Mouse (Mus musculus) neural tube, embryonic 15.5 days (tissue): ENCODE results near the gene Nol3. TPM values are rescaled to one million over a fixed set of nuclear protein-coding genes. Genes with fewer than 3 reads are reported as not detected.
"Not testable (repeated sequence)": the region's sequence is repeated elsewhere in the genome, so short reads cannot be mapped to it uniquely, and the experiment has no call there.

Experiments used
- ATAC-seq: fragments of 200-750 bp; cut with Nextera tagmentation; 2 replicates; pipeline ENCODE4 v1.8.0; 2017; ENCODE audit warnings: mild to moderate bottlenecking, moderate TSS enrichment, moderate library complexity; ENCODE audit not compliant: low FRiP score
- H3K27ac ChIP-seq: fragments of 300-500 bp; sonication (generic); replicated peaks from 2 replicates; pipeline ENCODE4 v1.5.1; 2015; ENCODE audit warnings: mild to moderate bottlenecking, inconsistent platforms
- H3K27me3 ChIP-seq: fragments of 300-500 bp; sonication (generic); replicated peaks from 2 replicates; pipeline ENCODE4 v1.6.1; 2015; ENCODE audit warnings: inconsistent platforms
- H3K36me3 ChIP-seq: fragments of 300-500 bp; sonication (generic); 2 replicates; pipeline ENCODE4 v1.6.1; 2015; ENCODE audit warnings: inconsistent platforms
- H3K4me1 ChIP-seq: fragments of 300-500 bp; sonication (generic); 2 replicates; pipeline ENCODE4 v1.6.1; 2015; ENCODE audit warnings: inconsistent platforms
- H3K4me2 ChIP-seq: fragments of 300-500 bp; sonication (generic); 2 replicates; pipeline ENCODE4 v1.6.1; 2015; ENCODE audit warnings: inconsistent platforms, mild to moderate bottlenecking, moderate library complexity
- H3K4me3 ChIP-seq: fragments of 300-500 bp; sonication (generic); replicated peaks from 2 replicates; pipeline ENCODE4 v1.5.1; 2015; ENCODE audit warnings: mild to moderate bottlenecking, inconsistent platforms
- H3K9ac ChIP-seq: fragments of 300-500 bp; sonication (generic); replicated peaks from 2 replicates; pipeline ENCODE4 v1.6.1; 2015; ENCODE audit warnings: mild to moderate bottlenecking, inconsistent platforms
- H3K9me3 ChIP-seq: fragments of 300-500 bp; sonication (generic); replicated peaks from 2 replicates; pipeline ENCODE4 v1.6.1; 2016; ENCODE audit warnings: inconsistent platforms
- WGBS: fragments of 180-500 bp; shearing (Covaris S2); methylation state at CpG from one replicate; pipeline ENCODE4 v1.1.7; 2015; ENCODE audit warnings: mixed read lengths; 5-methylcytosine and 5-hydroxymethylcytosine counted together
- polyA plus RNA-seq: library from polyadenylated mRNA; unstranded; fragments of >200 nt; fragmentation: Nextera tagmentation; extraction: Ambion mirVana; gene quantifications from 2 replicates; pipeline ENCODE4 v1.2.1, GENCODE M21; 2015

The Nol3 gene
- polyA plus RNA-seq = 5.7 and 6.2 TPM in 2 replicates

DNA sequence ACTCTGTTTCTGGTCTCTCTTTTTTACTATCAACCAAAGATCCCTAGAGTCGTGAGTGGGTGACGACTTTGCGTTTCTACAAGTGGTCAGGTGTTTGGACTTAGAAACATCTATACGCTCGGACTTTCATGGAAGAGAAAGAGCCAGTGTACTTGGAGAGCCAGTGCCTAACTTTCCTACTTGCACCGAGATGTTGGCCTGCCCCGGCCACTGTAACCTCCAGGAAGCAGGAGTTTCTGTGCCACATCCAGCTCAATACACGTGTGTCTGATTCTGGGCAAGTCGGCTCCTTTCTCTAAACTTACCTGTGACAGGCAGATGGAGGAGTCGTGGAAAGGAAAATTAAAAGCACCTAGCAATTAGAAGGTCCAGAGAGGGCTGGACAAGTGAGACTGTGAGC is at the start of gene Nol3:
Gene Nol3, plus strand, starts transcription at position 301 of the 400 bp plus-strand sequence.
- Histone ChIP-seq H3K4me1 (peaks cover 35% of the 10 kb centered on the region), H3K9me3 (no peaks in the 10 kb centered on the region), H3K9ac (peak within 1 kb of the TSS; percentile 47), H3K27me3 (peaks cover 95% of the 10 kb centered on the region), H3K36me3 (peaks cover 11% of the 10 kb centered on the region), H3K4me3 (peak within 1 kb of the TSS; percentile 48), H3K4me2 (peak within 1 kb of the TSS; percentile 89), H3K27ac (peak within 1 kb of the TSS; percentile 37; the same call in 1 of the 2 replicates)
- ATAC-seq = no peak; the same call in 1 of the 2 replicates
- 6% methylated on average over 10 of the region's 10 CpGs for WGBS

DNA sequence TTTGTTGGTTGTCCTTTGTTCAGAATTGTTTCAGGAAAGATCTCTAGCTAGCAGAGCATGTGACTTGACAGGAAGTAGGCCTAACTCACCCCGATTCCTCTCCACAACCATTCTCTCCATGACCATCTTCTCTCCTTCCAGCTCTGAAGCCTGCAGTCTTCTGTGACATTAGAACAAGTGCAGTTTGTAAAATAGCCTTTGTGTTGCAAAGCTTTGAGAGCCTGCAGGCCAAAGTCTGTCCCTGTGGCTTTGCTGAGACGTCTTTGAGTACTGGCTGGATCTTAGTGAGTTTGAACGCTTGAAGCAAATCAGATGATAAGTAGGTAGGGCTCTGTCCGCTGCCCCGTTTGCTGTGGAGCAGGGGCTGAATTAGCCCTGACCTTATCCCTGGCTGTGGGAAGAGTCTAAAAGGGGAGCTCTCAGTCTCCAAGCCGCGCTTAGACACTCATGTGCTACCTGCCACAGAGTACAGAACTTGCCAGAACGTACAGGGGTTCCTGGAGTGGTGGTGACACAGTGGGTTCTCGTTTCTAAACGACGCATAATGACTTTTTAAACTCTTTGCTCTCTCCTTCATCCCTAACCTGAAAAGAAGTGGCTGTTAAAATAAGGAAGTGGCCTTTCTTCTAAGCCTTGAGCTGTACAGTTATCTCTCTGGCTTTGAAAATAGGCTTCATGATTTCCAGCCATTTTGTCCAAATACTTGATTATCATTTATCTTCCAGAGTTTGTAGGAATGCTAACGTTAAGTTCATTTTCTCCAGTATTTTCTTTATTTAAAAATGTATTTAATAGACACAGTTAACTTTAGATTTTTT is 44.2 kb upstream of the Nol3 start:
- H3K9ac ChIP-seq = no peak overlapping the region
- no peak for ATAC-seq
- 84% methylated on average over 12 of the region's 12 CpGs for WGBS
- H3K36me3 ChIP-seq = peaks cover 15% of the 10 kb centered on the region
- H3K27ac ChIP-seq = no peak overlapping the region
- H3K4me2 ChIP-seq = no peak overlapping the region
- H3K9me3 ChIP-seq = no peaks in the 10 kb centered on the region
- no peak overlapping the region for H3K4me3 ChIP-seq
- no peaks in the 10 kb centered on the region for H3K27me3 ChIP-seq
- H3K4me1 ChIP-seq = peaks cover 5% of the 10 kb centered on the region; the same call in 1 of the 2 replicates

DNA sequence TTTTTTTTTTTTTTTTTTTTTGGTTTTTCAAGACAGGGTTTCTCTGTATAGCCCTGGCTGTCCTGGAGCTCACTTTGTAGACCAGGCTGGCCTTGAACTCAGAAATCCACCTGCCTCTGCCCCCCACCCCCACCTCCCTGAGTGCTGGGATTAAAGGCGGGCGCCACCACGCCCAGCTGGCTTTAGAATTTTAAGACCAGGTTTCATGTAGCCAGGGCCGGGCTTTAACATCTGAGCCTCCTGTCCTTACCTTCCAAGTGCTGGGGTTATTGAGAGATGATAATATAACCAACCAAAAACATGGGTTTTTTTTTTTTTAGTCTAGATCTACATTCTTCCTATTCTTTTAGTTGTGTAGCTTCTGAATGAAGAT is 43.6 kb upstream of the Nol3 start:
- H3K4me3 ChIP-seq, H3K27ac ChIP-seq, H3K4me1 ChIP-seq, H3K27me3 ChIP-seq, H3K4me2 ChIP-seq, H3K9ac ChIP-seq, ATAC-seq, H3K9me3 ChIP-seq: not testable (repeated sequence)
- H3K36me3 ChIP-seq = peaks cover 15% of the 10 kb centered on the region
- 96% methylated on average over 4 of the region's 4 CpGs for WGBS

DNA sequence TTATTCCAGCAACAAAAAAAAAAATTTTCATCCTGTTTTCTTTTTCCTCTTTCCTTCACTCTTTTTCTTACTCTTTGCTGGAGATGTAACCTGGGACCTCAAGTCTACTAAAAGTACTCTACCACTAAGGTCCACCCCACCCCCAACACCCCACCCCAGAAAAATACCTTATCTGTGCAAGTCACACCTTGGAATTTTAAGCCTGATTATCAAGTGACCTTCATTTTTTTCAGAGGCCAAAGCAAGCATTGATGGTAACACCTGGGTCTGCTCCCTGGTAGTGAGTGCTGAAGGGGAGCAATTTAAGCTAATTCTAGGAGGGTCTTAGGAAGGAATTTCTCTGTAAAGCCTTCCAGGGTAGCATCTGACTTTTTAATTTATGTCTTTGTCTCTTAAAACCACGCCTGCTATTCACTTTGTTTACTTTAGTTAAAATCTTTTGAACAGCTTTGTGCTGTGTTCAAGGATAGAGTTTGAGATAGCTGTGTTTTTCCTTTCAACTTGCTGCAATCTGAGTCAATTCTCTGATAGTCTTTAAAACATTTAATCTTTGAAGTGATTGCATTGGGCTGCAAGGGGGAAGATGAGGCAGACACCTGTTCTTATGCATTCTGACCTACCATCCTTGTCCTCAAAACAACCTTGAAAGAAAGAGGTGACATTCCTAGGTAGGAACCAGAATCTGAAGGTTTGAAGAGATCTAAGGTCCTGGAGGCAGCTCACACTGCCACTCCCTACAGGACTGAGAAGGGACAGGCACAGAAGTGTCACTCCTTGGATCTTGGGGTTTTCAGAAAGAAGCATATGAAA is 42.6 kb upstream of the Nol3 start:
- no peak overlapping the region for H3K4me2 ChIP-seq
- no peak overlapping the region for H3K4me3 ChIP-seq
- no peak overlapping the region for H3K9ac ChIP-seq
- H3K27me3 ChIP-seq = no peaks in the 10 kb centered on the region
- H3K9me3 ChIP-seq = no peaks in the 10 kb centered on the region
- H3K4me1 ChIP-seq = no peaks in the 10 kb centered on the region
- WGBS = 69% methylated on average over 1 of the region's 1 CpGs
- H3K36me3 ChIP-seq = peaks cover 19% of the 10 kb centered on the region
- no peak overlapping the region for H3K27ac ChIP-seq
- ATAC-seq = no peak

DNA sequence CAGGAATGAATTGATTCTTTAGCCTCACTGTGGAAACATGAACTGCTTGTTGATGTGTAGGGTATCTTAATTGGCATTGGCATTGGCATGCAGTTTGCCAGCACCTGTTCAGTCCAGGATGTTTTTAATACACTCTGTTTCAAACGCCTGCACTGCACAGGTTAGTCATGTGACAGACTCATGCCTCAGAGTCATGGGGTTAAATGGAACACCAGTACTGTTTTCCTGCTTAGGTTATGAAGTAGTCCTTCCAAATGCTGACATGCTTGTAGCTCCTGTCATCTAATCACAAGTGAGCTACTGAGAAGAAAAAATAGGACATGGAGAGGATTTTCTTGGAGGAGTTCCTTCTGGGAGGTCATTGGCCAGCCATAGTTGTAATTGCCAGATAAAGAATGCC is 40.7 kb upstream of the Nol3 start:
- Histone ChIP-seq H3K27ac (no peak overlapping the region), H3K4me1 (no peaks in the 10 kb centered on the region), H3K9ac (no peak overlapping the region), H3K27me3 (no peaks in the 10 kb centered on the region), H3K9me3 (no peaks in the 10 kb centered on the region), H3K4me3 (no peak overlapping the region), H3K36me3 (peaks cover 36% of the 10 kb centered on the region), H3K4me2 (no peak overlapping the region)
- ATAC-seq = no peak
- 89% methylated on average over 1 of the region's 1 CpGs for WGBS

DNA sequence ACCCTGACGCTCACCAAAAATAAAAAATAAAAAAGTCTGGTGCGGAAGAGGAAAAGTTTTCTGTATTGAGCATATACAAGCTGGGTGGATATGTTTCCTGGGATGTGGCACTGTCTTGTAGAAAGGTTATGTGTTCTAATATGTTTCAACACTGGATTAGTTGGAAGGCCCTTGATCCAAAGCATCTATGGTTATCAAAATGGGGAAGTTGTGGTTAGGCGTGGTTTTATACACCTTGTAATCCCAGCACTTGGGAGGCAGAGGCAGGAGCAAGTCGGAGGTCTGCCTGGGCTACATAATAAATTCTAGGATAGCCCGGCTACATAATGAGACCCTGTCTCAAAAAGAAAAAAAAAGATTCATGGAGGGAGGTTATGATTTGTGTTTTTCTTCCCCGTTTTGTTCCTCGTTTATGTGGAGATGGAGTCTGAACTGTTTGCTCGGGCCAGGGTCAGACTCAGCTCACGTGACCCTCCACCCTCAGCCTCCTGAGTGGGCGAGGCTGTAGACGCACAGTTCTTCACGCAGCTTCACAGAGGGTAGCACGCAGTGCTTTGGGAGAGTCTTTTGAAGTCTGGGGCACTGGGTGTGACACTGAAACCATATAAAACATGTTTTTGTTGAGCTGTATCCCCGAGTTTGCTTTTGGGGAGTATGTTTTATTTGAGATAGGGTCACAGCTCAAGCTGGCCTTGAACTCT is 38.3 kb upstream of the Nol3 start:
- Histone ChIP-seq H3K4me2 (no peak overlapping the region), H3K4me1 (no peaks in the 10 kb centered on the region), H3K4me3 (no peak overlapping the region), H3K9ac (no peak overlapping the region), H3K27ac (no peak overlapping the region), H3K9me3 (no peaks in the 10 kb centered on the region), H3K36me3 (peaks cover 55% of the 10 kb centered on the region), H3K27me3 (no peaks in the 10 kb centered on the region)
- WGBS = 93% methylated on average over 14 of the region's 14 CpGs
- ATAC-seq = no peak

DNA sequence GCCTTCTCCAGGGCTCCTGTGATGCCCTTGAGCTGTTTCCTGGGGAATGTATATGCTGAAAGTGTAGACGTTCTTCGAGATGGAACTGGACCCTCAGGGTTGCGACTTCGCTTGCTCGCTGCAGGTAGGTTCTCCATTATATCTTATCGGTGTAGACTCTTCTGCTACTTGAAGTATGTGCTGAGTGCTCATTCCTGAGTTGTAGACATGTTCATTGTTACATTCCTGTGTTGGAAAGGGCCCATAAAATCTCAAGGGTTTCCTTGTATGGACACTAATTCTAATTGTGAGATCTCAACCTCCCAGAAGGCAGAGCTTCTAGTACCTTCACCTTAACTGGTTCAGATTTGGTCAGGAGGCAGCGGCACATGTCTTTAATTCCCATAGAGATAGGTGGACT is 34.9 kb upstream of the Nol3 start:
- Histone ChIP-seq H3K36me3 (peaks cover 50% of the 10 kb centered on the region), H3K4me2 (no peak overlapping the region)

DNA sequence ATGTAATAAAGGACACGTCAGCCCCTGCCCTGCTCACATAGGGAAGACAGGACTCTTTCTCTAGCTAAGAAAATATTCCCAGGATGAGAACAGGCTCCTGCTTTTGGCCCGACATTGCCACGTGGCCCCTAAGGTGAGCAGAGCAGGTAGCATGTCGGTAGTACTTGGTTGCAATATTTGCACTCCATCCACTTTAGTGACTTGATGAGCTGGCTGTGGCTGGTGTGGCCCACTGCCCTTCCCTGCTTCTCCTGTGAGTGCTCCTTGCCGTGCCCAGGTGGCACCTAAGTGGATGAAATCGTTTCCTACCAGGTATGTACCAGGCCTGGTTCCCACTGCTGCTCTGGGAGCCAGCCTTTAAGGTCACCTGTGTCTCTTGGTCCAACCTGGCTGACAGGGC is 24.0 kb upstream of the Nol3 start:
- H3K9me3 ChIP-seq = no peaks in the 10 kb centered on the region
- no peak overlapping the region for H3K27ac ChIP-seq
- H3K27me3 ChIP-seq = peaks cover 14% of the 10 kb centered on the region
- H3K9ac ChIP-seq = no peak overlapping the region
- peaks cover 21% of the 10 kb centered on the region for H3K4me1 ChIP-seq
- no peak for ATAC-seq
- peaks cover 57% of the 10 kb centered on the region for H3K36me3 ChIP-seq
- H3K4me3 ChIP-seq = no peak overlapping the region
- no peak overlapping the region for H3K4me2 ChIP-seq
- 93% methylated on average over 6 of the region's 6 CpGs for WGBS

More for the DNA sequence above, 34.9 kb upstream of the Nol3 start:
- no peak for ATAC-seq
- no peak overlapping the region for H3K27ac ChIP-seq
- H3K9me3 ChIP-seq = no peaks in the 10 kb centered on the region
- H3K4me1 ChIP-seq = no peaks in the 10 kb centered on the region
- WGBS = 96% methylated on average over 7 of the region's 7 CpGs
- H3K27me3 ChIP-seq = no peaks in the 10 kb centered on the region
- H3K4me3 ChIP-seq = no peak overlapping the region
- no peak overlapping the region for H3K9ac ChIP-seq

DNA sequence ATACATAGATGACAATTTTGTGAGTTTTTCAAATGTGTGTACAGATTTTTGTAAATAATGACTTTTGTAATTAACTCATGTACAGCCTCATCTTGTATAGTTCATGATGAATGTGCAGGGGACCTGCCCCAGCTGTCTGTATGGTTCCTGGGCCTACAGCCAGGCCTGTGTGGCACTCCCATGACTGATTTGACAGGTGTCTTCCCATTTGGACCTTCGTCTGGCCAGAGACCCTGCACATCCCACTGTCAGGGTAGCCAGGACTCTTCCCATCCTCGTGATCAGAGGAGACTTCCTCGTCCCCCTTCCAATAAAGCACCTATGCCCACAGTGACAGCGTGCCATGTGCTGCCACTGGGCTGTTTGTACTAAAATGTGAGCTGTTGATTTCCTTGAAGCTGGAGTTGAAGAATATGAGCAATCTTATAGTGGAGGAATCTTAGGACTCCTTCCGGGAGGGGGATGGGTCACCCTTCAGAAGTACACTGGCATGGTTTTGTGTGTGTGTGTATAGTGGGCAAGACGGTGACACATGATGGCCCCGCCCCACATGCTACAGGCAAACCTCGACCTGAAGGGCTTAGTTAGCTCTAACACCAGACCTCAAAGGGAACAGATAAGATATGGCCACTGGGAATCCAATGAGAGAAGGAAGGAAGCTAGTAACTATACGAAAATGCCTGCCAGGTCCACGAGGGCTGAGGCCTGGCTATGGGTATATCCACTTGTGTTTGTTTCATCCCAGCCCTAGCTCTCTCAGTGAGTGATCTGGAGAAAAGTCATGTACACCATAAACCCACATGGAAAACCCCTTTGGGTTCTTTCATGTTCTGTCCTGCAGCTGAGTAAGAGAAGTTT is 23.0 kb upstream of the Nol3 start:
- ATAC-seq = no peak
- no peak overlapping the region for H3K27ac ChIP-seq
- H3K9me3 ChIP-seq = no peaks in the 10 kb centered on the region
- no peak overlapping the region for H3K4me3 ChIP-seq
- H3K9ac ChIP-seq = no peak overlapping the region
- H3K4me2 ChIP-seq = peak overlapping the region; percentile 97; the same call in 1 of the 2 replicates
- WGBS = 94% methylated on average over 10 of the region's 10 CpGs
- peaks cover 21% of the 10 kb centered on the region for H3K4me1 ChIP-seq
- peaks cover 21% of the 10 kb centered on the region for H3K27me3 ChIP-seq
- H3K36me3 ChIP-seq = peaks cover 48% of the 10 kb centered on the region

DNA sequence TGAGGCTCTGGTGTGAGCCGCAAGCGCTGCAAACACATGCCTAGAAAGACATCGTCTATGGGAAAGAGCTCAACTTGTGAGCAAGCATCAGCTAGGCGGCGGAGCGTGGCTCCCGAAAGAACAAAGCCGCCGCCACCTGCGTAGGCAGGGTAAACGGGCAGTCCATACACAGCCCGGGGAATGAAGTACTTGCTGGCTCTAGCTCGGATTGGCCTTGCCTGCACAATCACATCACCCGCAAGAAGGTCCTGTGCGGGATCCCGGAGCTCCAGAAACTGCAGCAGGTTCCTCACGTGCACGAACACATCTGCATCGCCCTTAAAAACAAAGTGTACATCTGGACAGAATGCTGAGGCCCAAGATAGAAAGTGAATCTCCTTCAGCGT is 22.2 kb upstream of the Nol3 start:
- Histone ChIP-seq H3K4me2 (peak overlapping the region; percentile 97), H3K27me3 (peaks cover 30% of the 10 kb centered on the region), H3K4me1 (peaks cover 25% of the 10 kb centered on the region), H3K9me3 (no peaks in the 10 kb centered on the region), H3K27ac (peak overlapping the region; percentile 85), H3K36me3 (peaks cover 39% of the 10 kb centered on the region), H3K4me3 (peak overlapping the region; percentile 64), H3K9ac (peak overlapping the region; percentile 29; the same call in 1 of the 2 replicates)
- 30% methylated on average over 20 of the region's 20 CpGs for WGBS
- peak; percentile 13 for ATAC-seq
